Mouse (Mus musculus) kidney, embryonic 14.5 days (tissue): ENCODE results near the gene Upk1b. TPM values are rescaled to one million over a fixed set of nuclear protein-coding genes. Genes with fewer than 3 reads are reported as not detected.

Experiments used
- polyA plus RNA-seq: library from polyadenylated mRNA; unstranded; fragments of >200 nt; fragmentation: Nextera tagmentation; extraction: Ambion mirVana; gene quantifications from 2 replicates; pipeline ENCODE4 v1.2.1, GENCODE M21; 2014

The Upk1b gene
- polyA plus RNA-seq, 1 experiment from 2014 or later = 2.2 TPM

Other genes starting within 250 kb of the Upk1b start
- gene Tmem39a, start 241.6 kb downstream of the Upk1b start, polyA plus RNA-seq = 90.5 and 121 TPM in 2 replicates
- 7.3 and 10.0 TPM in 2 replicates for gene Arhgap31, start 87.1 kb downstream of the Upk1b start, polyA plus RNA-seq
- gene B4galt4, start 58.1 kb downstream of the Upk1b start, polyA plus RNA-seq = 24.5 and 32.7 TPM in 2 replicates
- not detected in 2 replicates for gene 4930435E12Rik, start 28.4 kb upstream of the Upk1b start, polyA plus RNA-seq
- gene Igsf11, start 92.3 kb upstream of the Upk1b start, polyA plus RNA-seq = 1.8 and 2.0 TPM in 2 replicates